Mouse (Mus musculus): ENCODE measurements around the gene Lsamp.

GRCm38 (mm10) chr16:40971382-40971781 lies 987.2 kb downstream of the Lsamp start:
- TF ChIP-seq POLR2A (IDR thresholded peaks at IDR 0.05; ENCODE audit: insufficient read length, low read depth) (no peak), TCF12 (IDR thresholded peaks at IDR 0.05; ENCODE audit: insufficient read depth, poor library complexity, severe bottlenecking) (no peak), USF1 (IDR thresholded peaks at IDR 0.05; ENCODE audit: low read depth) (no peak), MAX (IDR thresholded peaks at IDR 0.05; ENCODE audit: low read depth) (no peak), E2F4 (IDR thresholded peaks at IDR 0.05; ENCODE audit: insufficient read depth) (no peak), MYOG (IDR thresholded peaks at IDR 0.05; ENCODE audit: control insufficient read depth in 1 of 3, insufficient read depth in 1 of 3, insufficient read length in 2 of 3, low read depth in 2 of 3) (no peak), MYOD1 (IDR thresholded peaks at IDR 0.05; ENCODE audit: control insufficient read depth in 1 of 3, insufficient read length in 2 of 3, low read depth in 2 of 3) (no peak), POLR2AphosphoS2 (IDR thresholded peaks at IDR 0.05; ENCODE audit: insufficient read length, low read depth) (no peak), SRF (IDR thresholded peaks at IDR 0.05; ENCODE audit: control insufficient read depth, insufficient read length, low read depth) (no peak)
